Mouse (Mus musculus) adrenal gland, postnatal 25 days (tissue): Measurements from ENCODE around the gene Rin2. TPM values are rescaled to one million over a fixed set of nuclear protein-coding genes. Genes with fewer than 3 reads are reported as not detected.
"Not testable (repeated sequence)": the region's sequence is repeated elsewhere in the genome, so short reads cannot be mapped to it uniquely, and the experiment has no call there.

Source experiments
- DNase-seq: peaks from one replicate; pipeline ENCODE4 v3.0.0; 2021; ENCODE audit warnings: mixed read lengths
- microRNA-seq, 2 experiments: library from miRNA; unstranded; fragments of <30 nt; microRNA quantifications; one replicate each; pipeline ENCODE4 v1.2.0; 2021
- total RNA-seq: library from RNA; stranded (reverse); gene quantifications from 2 replicates; pipeline ENCODE4 v1.2.3, GENCODE M21; 2021

Gene Rin2
- total RNA-seq, 1 experiment from 2014 or later: 30.9 TPM

DNA sequence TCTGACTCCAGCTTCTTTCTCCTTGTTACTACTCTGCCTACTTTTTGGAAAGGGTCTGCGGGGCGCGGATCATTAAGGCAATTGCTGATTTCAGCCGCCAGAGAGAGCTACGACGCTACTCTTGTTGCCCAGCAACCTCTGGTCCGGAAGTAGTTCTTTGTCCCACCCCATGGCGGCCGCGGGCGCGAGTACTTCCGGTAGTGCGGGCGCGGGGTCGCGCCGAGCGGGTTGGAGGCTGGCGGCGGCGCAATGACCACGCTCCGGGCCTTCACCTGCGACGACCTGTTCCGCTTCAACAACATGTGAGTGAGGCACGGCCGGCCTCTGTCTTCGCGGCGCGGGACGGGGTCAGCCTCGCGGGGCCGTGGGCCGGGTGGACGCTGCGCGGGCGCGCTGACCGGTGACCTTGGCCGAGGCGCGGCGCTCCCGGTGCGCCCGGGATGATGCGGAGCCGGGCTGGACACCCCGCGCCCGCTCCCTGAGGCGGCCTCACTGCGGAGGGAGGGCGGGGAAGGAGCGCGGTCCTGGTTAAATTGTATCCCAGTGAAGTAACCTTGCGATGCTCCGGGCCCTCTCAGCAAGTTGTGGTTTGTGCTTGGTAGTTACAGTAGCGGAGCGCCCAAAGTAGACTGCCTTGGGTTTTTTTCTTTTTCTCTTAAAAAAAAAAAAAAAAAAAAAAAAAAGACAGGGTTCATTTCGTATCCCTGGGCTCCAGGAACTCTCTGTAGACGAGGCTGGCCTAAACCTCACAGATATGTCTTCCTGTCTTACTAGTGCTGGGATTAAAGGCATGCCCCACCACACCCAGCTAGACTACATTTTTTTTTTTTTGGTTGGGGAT is 228.3 kb downstream of the Rin2 start:
- peak; percentile 89 for DNase-seq

DNA sequence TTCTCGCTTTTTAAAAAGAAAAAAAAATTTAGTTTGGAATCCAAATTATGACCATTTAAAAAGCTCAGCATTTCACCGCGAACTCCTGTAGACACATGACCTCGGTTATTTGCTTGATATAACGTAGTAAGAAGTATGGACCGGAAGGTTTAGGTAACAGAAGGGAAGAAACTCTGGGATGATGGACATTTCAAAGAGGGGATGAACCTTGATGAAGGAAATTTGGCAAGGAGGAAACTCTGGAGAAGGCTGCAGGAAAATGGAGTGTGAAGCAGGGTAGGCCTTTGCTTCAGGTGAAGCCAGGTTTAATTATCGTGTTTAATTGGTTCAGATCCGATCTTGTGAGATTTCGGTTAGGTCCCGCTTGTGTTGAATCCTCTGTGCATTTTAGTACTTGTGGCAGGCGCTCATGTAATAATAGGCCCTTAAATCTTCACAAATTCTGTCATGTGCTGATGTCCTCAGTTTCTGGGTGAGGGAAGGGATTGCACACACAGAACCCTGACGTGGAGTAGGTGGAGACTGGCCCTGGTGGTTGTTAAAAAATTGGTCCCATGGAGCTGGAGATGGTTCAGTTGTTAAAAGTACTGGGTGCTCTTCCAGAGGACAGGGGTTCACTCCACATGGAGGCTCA is 229.1 kb downstream of the Rin2 start:
- DNase-seq: no peak

DNA sequence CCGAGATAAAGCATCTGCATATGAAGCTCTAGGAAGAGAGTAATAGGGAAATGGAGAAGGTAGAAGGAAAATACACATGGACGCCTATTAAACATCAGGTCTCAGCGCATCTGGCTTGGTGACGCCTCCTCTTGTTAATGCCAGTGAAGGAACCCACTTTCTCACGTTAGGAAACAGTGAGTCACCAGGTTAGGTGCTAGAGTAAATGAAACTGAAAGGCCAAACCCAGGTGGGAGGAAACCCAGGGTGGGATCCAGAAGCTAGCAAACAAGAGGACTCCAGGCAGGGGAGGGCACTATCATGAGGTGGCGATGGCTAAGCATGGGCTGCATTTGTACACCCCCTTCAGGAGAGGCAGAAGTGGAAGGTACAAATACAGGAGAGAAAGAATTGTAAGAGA is 230.1 kb downstream of the Rin2 start:
- no peak for DNase-seq

DNA sequence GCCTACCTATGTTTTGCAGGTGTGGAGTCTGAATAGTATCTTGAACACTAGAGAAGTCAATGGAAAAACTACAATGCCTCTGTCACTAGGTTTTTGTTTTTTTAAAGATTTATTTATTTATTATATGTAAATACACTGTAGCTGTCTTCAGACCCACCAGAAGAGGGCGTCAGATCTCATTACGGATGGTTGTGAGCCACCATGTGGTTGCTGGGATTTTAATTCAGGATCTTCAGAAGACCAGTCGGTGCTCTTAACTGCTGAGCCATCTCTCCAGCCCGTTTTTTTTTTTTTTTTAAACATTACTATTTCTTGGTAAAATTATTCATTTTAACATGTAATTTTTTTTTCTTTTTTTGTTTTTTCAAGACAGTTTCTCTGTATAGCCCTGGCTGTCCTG is 230.9 kb downstream of the Rin2 start:
- DNase-seq: not testable (repeated sequence)

DNA sequence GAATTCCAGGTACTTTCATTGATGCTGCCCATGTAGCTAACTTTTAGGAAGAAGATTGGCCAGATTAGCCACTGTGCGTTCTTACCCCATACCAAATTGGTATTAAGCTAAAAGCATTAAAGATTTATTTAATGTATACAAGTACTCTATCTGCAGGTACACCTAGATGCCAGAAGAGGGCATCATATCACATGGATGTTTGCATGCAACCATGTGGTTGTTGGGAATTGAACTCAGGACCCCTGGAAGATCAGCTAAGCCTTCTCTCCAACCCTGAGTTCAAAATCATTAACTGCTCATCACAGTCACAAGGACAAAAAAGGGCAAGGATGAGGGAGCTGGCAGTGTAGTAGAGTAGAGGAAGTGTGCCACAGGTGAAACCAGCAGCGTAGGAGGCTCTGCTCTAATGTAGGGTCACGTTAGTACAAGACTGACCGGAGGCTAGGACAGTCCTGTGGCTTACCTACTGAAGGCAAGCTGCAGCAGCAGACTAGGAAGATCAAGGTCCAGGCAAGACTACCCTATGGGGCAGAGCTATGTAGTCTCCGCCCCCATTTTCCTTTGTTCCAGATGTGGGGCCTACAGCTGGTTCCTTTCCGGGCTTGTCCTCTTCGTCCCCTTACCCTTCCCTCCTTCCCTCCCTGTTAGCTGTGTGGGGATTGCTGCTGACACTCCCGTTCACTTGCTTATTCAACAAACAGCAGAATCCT is 246.1 kb downstream of the Rin2 start:
- no peak for DNase-seq

DNA sequence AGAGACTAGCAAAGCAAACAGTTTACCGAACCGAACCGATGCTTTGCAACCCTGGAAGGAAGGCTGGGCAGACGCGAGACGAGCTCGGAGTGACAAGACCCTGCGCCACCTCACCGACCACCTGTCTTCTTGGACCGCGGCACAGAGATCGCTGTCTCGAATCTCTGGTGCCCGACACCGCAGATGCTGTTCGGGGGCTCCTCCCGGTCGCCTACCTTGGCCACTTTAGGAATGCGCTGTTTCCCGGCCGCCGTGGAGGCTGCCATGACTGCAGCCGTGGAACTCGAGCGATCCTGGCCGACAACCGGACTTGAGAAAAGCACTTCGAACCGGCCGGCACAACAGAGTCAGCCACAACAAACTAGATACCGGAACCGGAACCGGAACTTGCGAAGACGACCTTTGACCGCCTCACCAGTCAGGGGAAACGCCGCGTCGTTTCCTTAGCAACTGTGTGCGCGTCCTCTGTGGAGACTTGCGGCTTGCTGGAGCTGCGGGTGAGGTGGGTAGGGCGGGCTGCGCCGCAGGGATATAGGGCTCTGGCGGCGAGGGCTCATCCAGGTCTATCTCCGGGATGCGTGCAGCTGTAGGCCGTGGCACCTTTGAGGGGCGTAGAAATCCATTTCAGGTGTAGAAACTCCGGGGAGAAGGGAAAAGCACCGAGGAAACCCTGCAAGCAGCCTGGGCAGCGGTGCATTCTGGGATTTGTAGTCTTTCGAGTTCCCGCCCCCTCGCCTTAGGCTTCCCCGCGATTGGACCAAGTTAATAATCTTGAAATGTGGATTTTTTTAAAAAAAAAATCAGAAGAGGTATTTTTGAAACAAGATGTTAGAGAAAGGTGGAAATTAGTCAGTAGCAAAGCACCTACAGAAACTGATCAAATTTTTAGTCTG is 259.6 kb downstream of the Rin2 start, which contains the start of the genes Cfap61 and Crnkl1:
Gene Cfap61, plus strand, starts transcription at position 446 of the 893 bp plus-strand sequence.
Gene Crnkl1, minus strand, starts transcription at position 676 of the 893 bp plus-strand sequence.
- peak; percentile 91 for DNase-seq

DNA sequence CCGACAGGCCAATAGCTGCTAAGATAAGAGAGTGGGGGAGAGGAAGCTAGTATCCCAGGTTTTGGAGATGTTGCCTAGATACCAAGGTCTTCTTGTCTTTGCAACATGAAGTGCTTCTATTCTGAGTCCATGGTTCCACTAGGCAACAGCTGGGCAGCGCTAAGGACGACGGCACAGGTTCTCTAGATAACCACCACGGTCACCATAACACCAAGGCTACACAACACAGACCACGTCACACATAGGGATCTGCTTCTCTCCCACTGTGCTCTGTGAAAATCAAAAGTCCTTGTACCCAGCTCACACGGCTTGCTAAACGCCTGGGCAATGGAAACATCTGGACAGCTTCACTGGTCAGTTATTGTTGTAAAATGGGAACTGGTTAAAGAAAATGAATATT is 262.0 kb downstream of the Rin2 start:
- no peak for DNase-seq

Small RNAs within 50 kb of the gene (microRNA-seq; reads per million reads assigned to microRNA genes)
- 0 reads per million in 2 experiments for gene Gm25026

Other genes with a start within 250 kb of the Rin2 start
- 48.6 and 57.5 TPM in 2 replicates for gene Naa20, start 226.9 kb downstream of the Rin2 start, total RNA-seq